Mouse (Mus musculus) liver, embryonic 14.5 days (tissue): ENCODE results near the gene Zmynd12. TPM values are rescaled to one million over a fixed set of nuclear protein-coding genes. Genes with fewer than 3 reads are reported as not detected.

Source experiments
- ATAC-seq: fragments of 200-750 bp; cut with Nextera tagmentation; 2 replicates; pipeline ENCODE4 v1.8.0; 2017; ENCODE audit warnings: moderate number of reproducible peaks, mild to moderate bottlenecking, moderate library complexity; ENCODE audit not compliant: insufficient read depth
- DNase-seq, 3 experiments: peaks; one replicate each; pipeline ENCODE4 v3.0.0-alpha.2; 2012 to 2013; ENCODE audit warnings: low read depth in 3 of 3, low spot score in 3 of 3
- H3K27ac ChIP-seq: fragments of 300-500 bp; sonication (generic); 2 replicates; pipeline ENCODE4 v1.5.1; 2014; ENCODE audit warnings: moderate library complexity, mild to moderate bottlenecking, control low read depth, inconsistent platforms
- H3K27me3 ChIP-seq: fragments of 300-500 bp; sonication (generic); 2 replicates; pipeline ENCODE4 v1.6.1; 2014; ENCODE audit warnings: mild to moderate bottlenecking, low read length, moderate library complexity; ENCODE audit not compliant: control insufficient read depth, insufficient read depth
- H3K36me3 ChIP-seq: fragments of 300-500 bp; sonication (generic); replicated peaks from 2 replicates; pipeline ENCODE4 v1.6.1; 2014; ENCODE audit warnings: low read depth; ENCODE audit not compliant: control insufficient read depth, insufficient read depth
- H3K4me1 ChIP-seq, 2 experiments: fragments of 200-500 bp in 1 of 2; fragments of 300-500 bp in 1 of 2; sonication (generic) in 1 of 2; replicated peaks; 2 replicates each; pipeline ENCODE4 v1.6.1; 2012 to 2014; ENCODE audit warnings: antibody characterized with exemption in 1 of 2, inconsistent platforms in 1 of 2, low read length in 1 of 2; ENCODE audit not compliant: control insufficient read depth in 2 of 2, insufficient read depth in 2 of 2
- H3K4me2 ChIP-seq: fragments of 300-500 bp; sonication (generic); 2 replicates; pipeline ENCODE4 v1.6.1; 2014; ENCODE audit warnings: low read depth, mild to moderate bottlenecking, control low read depth, moderate library complexity
- H3K4me3 ChIP-seq, 2 experiments: fragments of 200-500 bp in 1 of 2; fragments of 300-500 bp in 1 of 2; sonication (generic) in 1 of 2; 2 replicates each; pipeline ENCODE4 v1.5.1; 2012 to 2014; ENCODE audit warnings: low read depth in 2 of 2, low read length in 2 of 2, mild to moderate bottlenecking in 2 of 2, control low read depth in 1 of 2, inconsistent platforms in 1 of 2, moderate library complexity in 1 of 2; ENCODE audit not compliant: insufficient read depth in 1 of 2
- H3K9ac ChIP-seq: fragments of 300-500 bp; sonication (generic); replicated peaks from 2 replicates; pipeline ENCODE4 v1.6.1; 2014; ENCODE audit warnings: mild to moderate bottlenecking, control low read depth, moderate library complexity
- H3K9me3 ChIP-seq: fragments of 300-500 bp; sonication (generic); 2 replicates; pipeline ENCODE4 v1.6.1; 2016; ENCODE audit warnings: low read length, mixed read lengths; ENCODE audit not compliant: control insufficient read depth
- CTCF ChIP-seq: IDR thresholded peaks from 2 replicates; pipeline ENCODE4 v1.5.1; 2016; ENCODE audit warnings: antibody characterized with exemption, low read depth, control low read depth
- EP300 ChIP-seq: IDR thresholded peaks from 2 replicates; pipeline ENCODE4 v1.6.1; 2016; ENCODE audit warnings: antibody characterized with exemption, low read depth
- WGBS: fragments of 180-500 bp; shearing (Covaris S2); extraction: QIAGEN DNeasy Blood & Tissue Kit; methylation state at CpG from one replicate; pipeline ENCODE4 v1.1.7; 2014; ENCODE audit not compliant: insufficient replicate concordance; 5-methylcytosine and 5-hydroxymethylcytosine counted together
- polyA plus RNA-seq, 2 experiments: library from polyadenylated mRNA; depleted of rRNA in 1 of 2; stranded (reverse) in 1 of 2; unstranded in 1 of 2; fragments of >200 nt; fragmentation: Nextera tagmentation in 1 of 2; extraction: Ambion mirVana in 1 of 2; gene quantifications; 2 replicates each; pipeline versions ENCODE4 v1.2.1 to v1.2.3; 2012 to 2014

Zmynd12 gene
- polyA plus RNA-seq, 2 experiments: 0.06 to 0.15 TPM

DNA sequence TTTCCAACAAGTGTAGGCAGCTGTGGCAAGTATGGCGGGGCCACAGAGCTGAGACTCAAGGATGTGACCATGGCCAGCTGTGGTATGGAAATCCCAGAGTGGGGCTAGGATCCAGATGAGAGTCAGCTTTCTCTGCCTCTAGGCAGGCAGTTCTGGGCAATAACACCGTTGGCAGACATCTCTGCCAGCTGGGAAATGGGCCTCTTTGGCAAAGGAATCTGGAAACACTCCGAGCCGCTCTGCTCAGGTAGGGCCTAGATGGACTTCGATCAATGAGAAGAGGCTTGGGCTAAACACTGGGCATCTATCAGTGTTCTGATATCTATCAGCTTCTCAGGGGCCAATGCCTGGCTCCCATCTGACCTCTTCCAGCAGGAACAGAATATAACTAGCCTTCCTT, 43.2 kb downstream of the Zmynd12 start:
- WGBS: 69% methylated on average over 5 of the region's 5 CpGs
- Histone ChIP-seq H3K9ac (no peak overlapping the region), H3K36me3 (no peaks in the 10 kb centered on the region), H3K4me3 (no peak overlapping the region), H3K4me1 (no peaks in the 10 kb centered on the region), H3K27me3 (no peaks in the 10 kb centered on the region), H3K27ac (no peak overlapping the region), H3K4me2 (no peak overlapping the region), H3K9me3 (no peaks in the 10 kb centered on the region)
- TF ChIP-seq EP300: no peak
- no peak for TF ChIP-seq CTCF
- DNase-seq (no peak), ATAC-seq (no peak)

GRCm38 (mm10) chr4:119467720-119468380, 45.2 kb downstream of the Zmynd12 start:
- Histone ChIP-seq H3K4me3 (no peak overlapping the region), H3K36me3 (no peaks in the 10 kb centered on the region), H3K27me3 (no peaks in the 10 kb centered on the region), H3K4me1 (no peaks in the 10 kb centered on the region), H3K4me2 (no peak overlapping the region), H3K9me3 (no peaks in the 10 kb centered on the region), H3K9ac (no peak overlapping the region), H3K27ac (no peak overlapping the region)
- no peak for DNase-seq
- no peak for TF ChIP-seq CTCF
- no peak for TF ChIP-seq EP300
- ATAC-seq: no peak
- WGBS: 59% methylated on average over 16 of the region's 16 CpGs

GRCm38 (mm10) chr4:119472545-119472944, 49.9 kb downstream of the Zmynd12 start:
- Histone ChIP-seq H3K4me3 (no peak overlapping the region), H3K27ac (no peak overlapping the region), H3K4me2 (no peak overlapping the region), H3K27me3 (no peaks in the 10 kb centered on the region), H3K9me3 (no peaks in the 10 kb centered on the region), H3K4me1 (no peaks in the 10 kb centered on the region), H3K36me3 (no peaks in the 10 kb centered on the region), H3K9ac (no peak overlapping the region)
- no peak for DNase-seq
- no peak for TF ChIP-seq CTCF
- no peak for TF ChIP-seq EP300
- ATAC-seq: no peak
- WGBS: 83% methylated on average over 9 of the region's 9 CpGs

GRCm38 (mm10) chr4:119473150-119473549, 50.5 kb downstream of the Zmynd12 start:
- Histone ChIP-seq H3K27me3 (no peaks in the 10 kb centered on the region), H3K36me3 (no peaks in the 10 kb centered on the region)
- TF ChIP-seq CTCF (no peak), EP300 (no peak)

DNA sequence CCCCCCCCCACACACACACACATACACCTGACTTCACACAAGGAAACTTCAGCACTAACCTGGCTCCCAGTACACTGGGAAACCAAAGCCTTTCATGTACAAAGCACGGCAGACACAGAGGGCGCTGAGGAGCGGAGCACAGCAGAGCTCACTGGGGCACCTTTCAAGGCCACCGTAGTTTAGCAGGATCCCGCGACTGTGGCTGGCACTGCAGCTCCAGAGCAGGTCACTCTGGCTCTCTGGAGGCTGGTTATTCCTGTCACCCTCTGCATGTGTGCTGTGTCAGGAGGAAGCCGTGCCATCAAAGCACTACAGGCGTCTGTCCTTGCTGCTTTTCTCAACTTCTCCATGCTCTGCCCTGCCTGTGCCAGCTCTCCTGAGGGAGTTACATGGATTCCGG, 60.4 kb downstream of the Zmynd12 start:
- Histone ChIP-seq H3K9me3 (no peaks in the 10 kb centered on the region), H3K27ac (no peak overlapping the region), H3K4me3 (no peak overlapping the region), H3K27me3 (no peaks in the 10 kb centered on the region; the same call in 1 of the 2 replicates), H3K4me1 (no peaks in the 10 kb centered on the region), H3K36me3 (no peaks in the 10 kb centered on the region), H3K4me2 (no peak overlapping the region), H3K9ac (no peak overlapping the region)
- no peak for TF ChIP-seq EP300
- TF ChIP-seq CTCF: 0 out of 2 replicates have a peak, but pooled peaks have one; percentile 10
- WGBS: 38% methylated on average over 9 of the region's 9 CpGs
- DNase-seq (no peak), ATAC-seq (no peak)

More at GRCm38 (mm10) chr4:119473150-119473549, 50.5 kb downstream of the Zmynd12 start:
- 35% methylated on average over 5 of the region's 5 CpGs for WGBS
- Histone ChIP-seq H3K4me2 (no peak overlapping the region), H3K4me3 (no peak overlapping the region), H3K4me1 (no peaks in the 10 kb centered on the region), H3K9me3 (no peaks in the 10 kb centered on the region), H3K9ac (no peak overlapping the region), H3K27ac (no peak overlapping the region)
- DNase-seq: no peak
- ATAC-seq: no peak
